Mouse (Mus musculus): ENCODE results near the gene Zfp449. TPM values are rescaled to one million over a fixed set of nuclear protein-coding genes. Genes with fewer than 3 reads are reported as not detected.

The Zfp449 gene
- polyA plus RNA-seq (2014; fragmentation: Nextera tagmentation; extraction: Ambion mirVana): 8.7 and 9.3 TPM in 2 replicates

- Histone ChIP-seq H3K4me1 (replicated peaks; ENCODE audit: control insufficient read depth, insufficient read depth, low read length) (no peaks in the 10 kb centered on the region), H3K36me3 (ENCODE audit: control insufficient read depth, insufficient read depth, low read length) (no peaks in the 10 kb centered on the region), H3K9me3 (ENCODE audit: control insufficient read depth, low read length) (no peaks in the 10 kb centered on the region), H3K4me3 (ENCODE audit: low read depth, low read length) (peak within 1 kb of the TSS; percentile 49), H3K9ac (ENCODE audit: low read depth, low read length) (peak within 1 kb of the TSS; percentile 49; the same call in 1 of the 2 replicates), H3K27me3 (ENCODE audit: control insufficient read depth, insufficient read depth, low read length) (no peaks in the 10 kb centered on the region), H3K27ac (ENCODE audit: low read depth, low read length) (no peak within 1 kb of the TSS), H3K4me2 (replicated peaks; ENCODE audit: low read depth, low read length) (peak within 1 kb of the TSS; percentile 39)
- ATAC-seq (ENCODE audit: low FRiP score) (peak; percentile 96), DNase-seq (ENCODE audit: low spot score) (peak; percentile 88)
- WGBS: 13% methylated on average over 27 of the region's 39 CpGs
Observed at GRCm38 (mm10) chrX:56346176-56346931, at the start of gene Zfp449. Gene Zfp449, plus strand, starts transcription at chrX:56346400.

- DNase-seq (ENCODE audit: low spot score) (no peak), ATAC-seq (ENCODE audit: low FRiP score) (no peak)
- no peak overlapping the region for H3K9ac ChIP-seq (ENCODE audit: low read depth, low read length)
- H3K27ac ChIP-seq (ENCODE audit: low read depth, low read length): no peak overlapping the region
- H3K4me2 ChIP-seq (replicated peaks; ENCODE audit: low read depth, low read length): no peak overlapping the region
- 77% methylated on average over 5 of the region's 5 CpGs for WGBS
- H3K36me3 ChIP-seq (ENCODE audit: control insufficient read depth, insufficient read depth, low read length): no peaks in the 10 kb centered on the region
- no peak overlapping the region for H3K4me3 ChIP-seq (ENCODE audit: low read depth, low read length)
- H3K9me3 ChIP-seq (ENCODE audit: control insufficient read depth, low read length): no peaks in the 10 kb centered on the region
- H3K4me1 ChIP-seq (replicated peaks; ENCODE audit: control insufficient read depth, insufficient read depth, low read length): no peaks in the 10 kb centered on the region
- H3K27me3 ChIP-seq (ENCODE audit: control insufficient read depth, insufficient read depth, low read length): no peaks in the 10 kb centered on the region
Observed at GRCm38 (mm10) chrX:56307597-56307996, 38.6 kb upstream of the Zfp449 start.

GRCm38 (mm10) chrX:56312813-56313212, 33.4 kb upstream of the Zfp449 start:
- H3K36me3 ChIP-seq (ENCODE audit: control insufficient read depth, insufficient read depth, low read length): no peaks in the 10 kb centered on the region
- no peak for ATAC-seq (ENCODE audit: low FRiP score)
- no peaks in the 10 kb centered on the region for H3K4me1 ChIP-seq (replicated peaks; ENCODE audit: control insufficient read depth, insufficient read depth, low read length)
- 72% methylated on average over 1 of the region's 1 CpGs for WGBS
- H3K27ac ChIP-seq (ENCODE audit: low read depth, low read length): no peak overlapping the region
- no peaks in the 10 kb centered on the region for H3K27me3 ChIP-seq (ENCODE audit: control insufficient read depth, insufficient read depth, low read length)
- no peak for DNase-seq (ENCODE audit: low spot score)
- no peak overlapping the region for H3K4me3 ChIP-seq (ENCODE audit: low read depth, low read length)
- H3K9ac ChIP-seq (ENCODE audit: low read depth, low read length): no peak overlapping the region
- H3K9me3 ChIP-seq (ENCODE audit: control insufficient read depth, low read length): no peaks in the 10 kb centered on the region
- H3K4me2 ChIP-seq (replicated peaks; ENCODE audit: low read depth, low read length): no peak overlapping the region

- WGBS: 86% methylated on average over 5 of the region's 5 CpGs
- Histone ChIP-seq H3K27me3 (ENCODE audit: control insufficient read depth, insufficient read depth, low read length) (no peaks in the 10 kb centered on the region), H3K27ac (ENCODE audit: low read depth, low read length) (no peak overlapping the region), H3K4me3 (ENCODE audit: low read depth, low read length) (no peak overlapping the region), H3K9ac (ENCODE audit: low read depth, low read length) (no peak overlapping the region), H3K9me3 (ENCODE audit: control insufficient read depth, low read length) (no peaks in the 10 kb centered on the region), H3K4me1 (replicated peaks; ENCODE audit: control insufficient read depth, insufficient read depth, low read length) (no peaks in the 10 kb centered on the region), H3K36me3 (ENCODE audit: control insufficient read depth, insufficient read depth, low read length) (no peaks in the 10 kb centered on the region), H3K4me2 (replicated peaks; ENCODE audit: low read depth, low read length) (no peak overlapping the region)
- DNase-seq (ENCODE audit: low spot score) (no peak), ATAC-seq (ENCODE audit: low FRiP score) (no peak)
Observed at GRCm38 (mm10) chrX:56322096-56322495, 24.1 kb upstream of the Zfp449 start.

DNA sequence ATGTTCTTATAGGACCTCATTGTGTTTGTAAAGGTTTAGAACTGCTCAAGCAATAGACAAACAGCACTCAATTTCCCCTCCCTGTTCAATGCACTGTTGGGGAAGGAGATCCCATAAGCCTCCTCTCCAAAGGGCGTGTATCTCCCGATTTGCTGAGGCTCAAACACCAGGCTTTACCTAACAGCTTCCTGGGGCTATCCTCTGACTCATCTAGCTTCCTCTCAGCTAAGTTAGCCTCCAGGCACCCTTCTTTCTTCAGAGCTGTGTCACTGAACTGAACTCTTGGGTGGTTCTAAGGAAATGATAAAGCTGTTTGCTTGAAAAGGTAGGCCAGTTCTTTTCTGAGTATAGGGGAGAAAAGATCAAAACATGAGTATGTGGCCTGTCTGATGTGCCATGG, 23.5 kb upstream of the Zfp449 start:
- H3K4me1 ChIP-seq (replicated peaks; ENCODE audit: control insufficient read depth, insufficient read depth, low read length): no peaks in the 10 kb centered on the region
- WGBS: 85% methylated on average over 2 of the region's 2 CpGs
- DNase-seq (ENCODE audit: low spot score): no peak
- H3K36me3 ChIP-seq (ENCODE audit: control insufficient read depth, insufficient read depth, low read length): no peaks in the 10 kb centered on the region
- no peak for ATAC-seq (ENCODE audit: low FRiP score)
- no peak overlapping the region for H3K4me3 ChIP-seq (ENCODE audit: low read depth, low read length)
- H3K9me3 ChIP-seq (ENCODE audit: control insufficient read depth, low read length): no peaks in the 10 kb centered on the region
- H3K4me2 ChIP-seq (replicated peaks; ENCODE audit: low read depth, low read length): no peak overlapping the region
- H3K27me3 ChIP-seq (ENCODE audit: control insufficient read depth, insufficient read depth, low read length): no peaks in the 10 kb centered on the region
- no peak overlapping the region for H3K27ac ChIP-seq (ENCODE audit: low read depth, low read length)
- no peak overlapping the region for H3K9ac ChIP-seq (ENCODE audit: low read depth, low read length)

- Histone ChIP-seq H3K9ac (ENCODE audit: low read depth, low read length) (no peak overlapping the region), H3K36me3 (ENCODE audit: control insufficient read depth, insufficient read depth, low read length) (no peaks in the 10 kb centered on the region), H3K4me3 (ENCODE audit: low read depth, low read length) (no peak overlapping the region), H3K9me3 (ENCODE audit: control insufficient read depth, low read length) (no peaks in the 10 kb centered on the region), H3K4me1 (replicated peaks; ENCODE audit: control insufficient read depth, insufficient read depth, low read length) (no peaks in the 10 kb centered on the region), H3K4me2 (replicated peaks; ENCODE audit: low read depth, low read length) (no peak overlapping the region), H3K27ac (ENCODE audit: low read depth, low read length) (no peak overlapping the region), H3K27me3 (ENCODE audit: control insufficient read depth, insufficient read depth, low read length) (no peaks in the 10 kb centered on the region)
- ATAC-seq (ENCODE audit: low FRiP score): no peak
- DNase-seq (ENCODE audit: low spot score): no peak
- WGBS: 71% methylated on average over 3 of the region's 3 CpGs
Observed at GRCm38 (mm10) chrX:56332046-56332445, 14.2 kb upstream of the Zfp449 start.

- DNase-seq (ENCODE audit: low spot score): peak; percentile 59
Observed at GRCm38 (mm10) chrX:56340305-56340704, 5.9 kb upstream of the Zfp449 start.

GRCm38 (mm10) chrX:56342921-56343320, 3.3 kb upstream of the Zfp449 start:
- H3K9ac ChIP-seq (ENCODE audit: low read depth, low read length): no peak overlapping the region
- no peaks in the 10 kb centered on the region for H3K27me3 ChIP-seq (ENCODE audit: control insufficient read depth, insufficient read depth, low read length)
- no peaks in the 10 kb centered on the region for H3K36me3 ChIP-seq (ENCODE audit: control insufficient read depth, insufficient read depth, low read length)
- no peaks in the 10 kb centered on the region for H3K4me1 ChIP-seq (replicated peaks; ENCODE audit: control insufficient read depth, insufficient read depth, low read length)
- H3K9me3 ChIP-seq (ENCODE audit: control insufficient read depth, low read length): no peaks in the 10 kb centered on the region
- H3K4me3 ChIP-seq (ENCODE audit: low read depth, low read length): no peak overlapping the region
- ATAC-seq (ENCODE audit: low FRiP score) (no peak), DNase-seq (ENCODE audit: low spot score) (no peak)
- WGBS: 83% methylated on average over 3 of the region's 3 CpGs
- H3K27ac ChIP-seq (ENCODE audit: low read depth, low read length): no peak overlapping the region
- H3K4me2 ChIP-seq (replicated peaks; ENCODE audit: low read depth, low read length): no peak overlapping the region

More at GRCm38 (mm10) chrX:56340305-56340704, 5.9 kb upstream of the Zfp449 start:
- no peak for ATAC-seq (ENCODE audit: low FRiP score)
- no peak overlapping the region for H3K4me3 ChIP-seq (ENCODE audit: low read depth, low read length)
- H3K27ac ChIP-seq (ENCODE audit: low read depth, low read length): no peak overlapping the region
- no peaks in the 10 kb centered on the region for H3K27me3 ChIP-seq (ENCODE audit: control insufficient read depth, insufficient read depth, low read length)
- H3K9me3 ChIP-seq (ENCODE audit: control insufficient read depth, low read length): no peaks in the 10 kb centered on the region
- H3K4me2 ChIP-seq (replicated peaks; ENCODE audit: low read depth, low read length): no peak overlapping the region
- H3K4me1 ChIP-seq (replicated peaks; ENCODE audit: control insufficient read depth, insufficient read depth, low read length): no peaks in the 10 kb centered on the region
- no peaks in the 10 kb centered on the region for H3K36me3 ChIP-seq (ENCODE audit: control insufficient read depth, insufficient read depth, low read length)
- H3K9ac ChIP-seq (ENCODE audit: low read depth, low read length): no peak overlapping the region

DNA sequence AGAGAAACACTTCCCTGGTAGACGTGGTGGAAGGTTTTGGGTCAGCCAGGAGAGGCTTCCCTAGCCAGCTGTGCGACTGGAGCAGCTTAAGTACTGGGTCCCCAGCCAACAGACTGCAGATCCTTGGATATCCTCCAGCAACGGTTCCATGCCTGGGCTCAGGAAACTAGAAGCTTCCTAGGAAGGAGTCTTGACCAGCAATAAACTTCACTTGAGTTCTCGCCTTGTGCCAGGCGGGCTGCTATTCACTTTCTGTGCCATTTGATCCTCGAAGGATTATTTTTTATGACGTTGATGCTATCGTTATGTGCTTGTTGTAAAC, 693 bp downstream of the Zfp449 start:
- no peaks in the 10 kb centered on the region for H3K36me3 ChIP-seq (ENCODE audit: control insufficient read depth, insufficient read depth, low read length)
- peak overlapping the region; percentile 39 for H3K4me2 ChIP-seq (replicated peaks; ENCODE audit: low read depth, low read length)
- ATAC-seq (ENCODE audit: low FRiP score) (peak; percentile 34), DNase-seq (ENCODE audit: low spot score) (no peak)
- WGBS: 56% methylated on average over 8 of the region's 8 CpGs
- peak overlapping the region; percentile 49 for H3K4me3 ChIP-seq (ENCODE audit: low read depth, low read length)
- H3K27me3 ChIP-seq (ENCODE audit: control insufficient read depth, insufficient read depth, low read length): no peaks in the 10 kb centered on the region
- H3K9me3 ChIP-seq (ENCODE audit: control insufficient read depth, low read length): no peaks in the 10 kb centered on the region
- H3K27ac ChIP-seq (ENCODE audit: low read depth, low read length): no peak overlapping the region
- peak overlapping the region; percentile 49; the same call in 1 of the 2 replicates for H3K9ac ChIP-seq (ENCODE audit: low read depth, low read length)
- no peaks in the 10 kb centered on the region for H3K4me1 ChIP-seq (replicated peaks; ENCODE audit: control insufficient read depth, insufficient read depth, low read length)

Data from hindbrain, embryonic 11.5 days (tissue).